Mouse (Mus musculus) MEL (cell line): ENCODE results near the gene Exoc4.

Experiments
- CHD2 ChIP-seq: IDR thresholded peaks from 2 replicates; pipeline ENCODE4 v1.6.1; 2011; ENCODE audit warnings: low read length, improper control_type of control experiment
- CTCF ChIP-seq, 3 experiments: IDR thresholded peaks in 2 of 3; conservative IDR thresholded peaks in 1 of 3; 2 replicates each; pipeline ENCODE4 v1.5.1; 2011 to 2012; ENCODE audit warnings: low read length in 3 of 3, low read depth in 2 of 3, mild to moderate bottlenecking in 2 of 3, improper control_type of control experiment in 1 of 3, inconsistent platforms in 1 of 3, mixed read lengths in 1 of 3, moderate library complexity in 1 of 3; ENCODE audit not compliant: control insufficient read depth in 1 of 3, insufficient read depth in 1 of 3, poor library complexity in 1 of 3, severe bottlenecking in 1 of 3
- POLR2A ChIP-seq, 2 experiments: IDR thresholded peaks; 2 replicates each; pipeline ENCODE4 v1.6.1; 2011 to 2012; ENCODE audit warnings: low read length in 2 of 2, mild to moderate bottlenecking in 2 of 2, control low read depth in 1 of 2, improper control_type of control experiment in 1 of 2, low read depth in 1 of 2, moderate library complexity in 1 of 2; ENCODE audit not compliant: control insufficient read depth in 1 of 2, insufficient read depth in 1 of 2, poor library complexity in 1 of 2
- POLR2AphosphoS2 ChIP-seq: IDR thresholded peaks from 2 replicates; pipeline ENCODE4 v1.6.1; 2011; ENCODE audit warnings: low read length, improper control_type of control experiment
- USF1 ChIP-seq: IDR thresholded peaks from 2 replicates; pipeline ENCODE4 v1.6.1; 2014; ENCODE audit warnings: low read depth, mild to moderate bottlenecking, inconsistent platforms, low read length, improper control_type of control experiment, moderate library complexity
- USF2 ChIP-seq, 2 experiments: IDR thresholded peaks; 2 replicates each; pipeline ENCODE4 v1.6.1; 2011 to 2012; ENCODE audit warnings: improper control_type of control experiment in 2 of 2, low read length in 2 of 2, borderline replicate concordance in 1 of 2, inconsistent platforms in 1 of 2, low read depth in 1 of 2, mild to moderate bottlenecking in 1 of 2; ENCODE audit not compliant: insufficient read depth in 1 of 2
- ZC3H11A ChIP-seq: IDR thresholded peaks from 2 replicates; pipeline ENCODE4 v1.6.1; 2012; ENCODE audit warnings: low read depth, mild to moderate bottlenecking, inconsistent platforms, low read length, improper control_type of control experiment
- ZKSCAN1 ChIP-seq: IDR thresholded peaks from 2 replicates; pipeline ENCODE4 v1.6.1; 2012; ENCODE audit warnings: low read depth, mild to moderate bottlenecking, inconsistent platforms, low read length, improper control_type of control experiment, moderate library complexity

- TF ChIP-seq POLR2A (IDR thresholded peaks at IDR 0.05; ENCODE audit: control insufficient read depth in 1 of 2, insufficient read depth in 1 of 2, low read depth in 1 of 2, low read length in 2 of 2, poor library complexity in 1 of 2) (no peak), CTCF (IDR thresholded peaks at IDR 0.05 in 2 of 3, conservative IDR thresholded peaks at IDR 0.05 in 1 of 3; ENCODE audit: control insufficient read depth in 1 of 3, insufficient read depth in 1 of 3, low read depth in 2 of 3, low read length in 3 of 3, poor library complexity in 1 of 3, severe bottlenecking in 1 of 3) (no peak), USF1 (no peak), ZKSCAN1 (no peak), ZC3H11A (no peak), POLR2AphosphoS2 (no peak), USF2 (IDR thresholded peaks at IDR 0.05; ENCODE audit: borderline replicate concordance in 1 of 2, insufficient read depth in 1 of 2, low read depth in 1 of 2, low read length in 2 of 2) (no peak), CHD2 (no peak)
Measured at GRCm38 (mm10) chr6:33946911-33947489, 698.1 kb downstream of the Exoc4 start.
